Mouse (Mus musculus) myocyte (in vitro differentiated cells): Measurements from ENCODE around the gene Dock2.

Experiments used
- E2F4 ChIP-seq: IDR thresholded peaks from one replicate; pipeline ENCODE4 v1.6.1; 2011; ENCODE audit warnings: mild to moderate bottlenecking, control low read depth, moderate library complexity; ENCODE audit not compliant: insufficient read depth
- MYOD1 ChIP-seq, 3 experiments: IDR thresholded peaks; one replicate each; pipeline ENCODE4 v1.6.1; 2011; ENCODE audit warnings: control low read depth in 2 of 3, low read depth in 2 of 3, mild to moderate bottlenecking in 2 of 3, moderate library complexity in 1 of 3; ENCODE audit not compliant: insufficient read length in 2 of 3, control insufficient read depth in 1 of 3
- POLR2A ChIP-seq: IDR thresholded peaks from one replicate; pipeline ENCODE4 v1.6.1; 2011; ENCODE audit warnings: low read depth, mild to moderate bottlenecking, control low read depth, moderate library complexity; ENCODE audit not compliant: insufficient read length
- POLR2AphosphoS2 ChIP-seq: IDR thresholded peaks from one replicate; pipeline ENCODE4 v1.6.1; 2011; ENCODE audit warnings: low read depth, control low read depth; ENCODE audit not compliant: insufficient read length
- TCF12 ChIP-seq: IDR thresholded peaks from one replicate; pipeline ENCODE4 v1.6.1; 2011; ENCODE audit warnings: mild to moderate bottlenecking, control low read depth; ENCODE audit not compliant: poor library complexity, insufficient read depth, severe bottlenecking

- TF ChIP-seq POLR2A, result no peak
- TF ChIP-seq MYOD1 (IDR thresholded peaks at IDR 0.05; ENCODE audit: control insufficient read depth in 1 of 3, insufficient read length in 2 of 3, low read depth in 2 of 3), result no peak
- TF ChIP-seq POLR2AphosphoS2, result no peak
- TF ChIP-seq TCF12, result no peak
- TF ChIP-seq E2F4, result no peak
Measured at GRCm38 (mm10) chr11:34311717-34312116, 472.0 kb downstream of the Dock2 start.
